Comparison of ENCODE assay signal across 18 mouse cellular contexts in the genomic region with DNA sequence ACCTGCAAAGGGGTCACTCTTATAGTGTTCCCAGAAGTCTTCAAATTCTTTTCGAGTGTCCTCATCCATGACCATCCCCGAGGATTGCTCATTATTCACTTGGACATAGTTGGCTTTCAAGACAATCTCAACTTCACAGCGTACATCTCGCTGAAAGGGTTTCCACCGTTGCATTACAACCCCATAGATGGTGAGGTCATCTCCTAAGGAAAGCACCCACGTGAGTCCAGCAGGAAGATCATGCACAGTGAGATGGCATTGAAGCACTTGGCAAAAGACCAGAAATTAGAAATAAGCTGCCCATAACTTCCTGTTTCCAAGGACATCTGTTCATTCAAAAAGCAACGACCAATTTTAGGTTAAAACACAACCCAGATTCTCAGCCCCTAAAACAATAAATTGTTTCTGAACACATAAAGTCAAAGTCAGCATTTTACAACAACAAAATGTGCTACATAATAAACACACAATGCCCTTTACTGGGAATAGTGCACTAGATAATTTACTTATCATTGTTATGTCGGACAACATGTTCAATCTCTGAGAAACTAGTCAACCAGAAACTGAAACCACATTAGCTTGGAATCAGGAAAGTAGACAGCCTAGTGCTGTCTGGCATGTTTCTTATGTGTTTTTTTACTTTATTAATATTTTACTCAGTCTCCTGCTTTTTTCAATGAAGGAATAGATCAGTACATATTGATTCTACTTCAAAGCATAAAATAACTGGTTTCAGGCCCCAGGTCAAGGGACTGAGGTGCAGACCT. TPM values are rescaled to one million over a fixed set of nuclear protein-coding genes. Genes with fewer than 3 reads are reported as not detected.
DNase-seq lines count a peak whose midpoint lies in the region; ATAC-seq and TF ChIP-seq lines count a peak whose summit lies in the region.
"Had no signal": no experiment of that assay in that cellular context is flagged by ENCODE, and none has a peak within 500 bp of the region (broad histone marks: within the 10 kb centered on the region; RNA-seq: fewer than 3 reads in every experiment).

No protein-coding gene starts in this region.

- no peak overlapping the region for H3K4me3 ChIP-seq in kidney, adult 2 months (ENCODE audit: insufficient read depth, low read depth, low read length)
- H3K4me3 ChIP-seq: erythroblast, embryonic 14.5 days; midbrain, embryonic 12.5 days; stomach, embryonic 15.5 days had no signal

- no peak for TF ChIP-seq CTCF in kidney, adult 2 months (conservative IDR thresholded peaks at IDR 0.05; ENCODE audit: insufficient read depth, insufficient read length, low read depth, low read length)

- DNase-seq in adrenal gland, adult (ENCODE audit: inconsistent age in 2 of 2, low spot score in 1 of 2) = peak; percentile 18 to 67
- no peak for DNase-seq in adrenal gland, postnatal 25 days
- DNase-seq in kidney, adult 2 months = no peak
- no peak for DNase-seq in kidney, postnatal 36 days
- peak; percentile 96 for DNase-seq in 416B (ENCODE audit: low read depth)
- DNase-seq in layer of hippocampus, postnatal 36 days = no peak
- DNase-seq in right cerebral cortex, postnatal 10 days (ENCODE audit: low spot score in 2 of 2) = no peak
- DNase-seq: cerebellum, adult 8-10 months; forebrain, postnatal 0 days; gastrocnemius, postnatal 10 days; kidney, adult 18-20 months; right cerebral cortex, postnatal 4 days; thymus, postnatal 14 days had no signal

- peak; percentile 84 to 86 for ATAC-seq in hematopoietic stem cell, adult 5-6 weeks (replicated peaks in 1 of 2; ENCODE audit: insufficient read depth in 1 of 2, low FRiP score in 2 of 2, low TSS enrichment in 1 of 2, low read depth in 1 of 2, poor library complexity in 2 of 2, severe bottlenecking in 2 of 2)
- ATAC-seq: forebrain, postnatal 0 days had no signal

- H3K4me1 ChIP-seq in kidney, adult 2 months (ENCODE audit: control insufficient read depth, insufficient read depth, low read length) = peaks cover 5% of the 10 kb centered on the region; the same call in 1 of the 2 replicates
- H3K4me1 ChIP-seq: midbrain, embryonic 12.5 days; stomach, embryonic 15.5 days had no signal

- peak overlapping the region; percentile 27; the same call in 1 of the 2 replicates for H3K27ac ChIP-seq in kidney, adult 2 months (ENCODE audit: insufficient read depth, low read depth, low read length)
- H3K27ac ChIP-seq: hindbrain, embryonic 14.5 days; midbrain, embryonic 12.5 days; stomach, embryonic 15.5 days had no signal

- WGBS in kidney, adult 2 months = 48% methylated on average over 8 of the region's 8 CpGs

- no peaks in the 10 kb centered on the region; the same call in 1 of the 2 replicates for H3K36me3 ChIP-seq in kidney, adult 2 months (ENCODE audit: control insufficient read depth, insufficient read depth, low read length)

- no peak for TF ChIP-seq POLR2A in kidney, adult 2 months (IDR thresholded peaks at IDR 0.05; ENCODE audit: low read depth, low read length)

- no peaks in the 10 kb centered on the region for H3K27me3 ChIP-seq in kidney, adult 2 months (replicated peaks; ENCODE audit: control insufficient read depth, insufficient read depth, low read length)
- H3K27me3 ChIP-seq: midbrain, embryonic 12.5 days; stomach, embryonic 15.5 days had no signal

RNA-seq across cellular contexts. Expression of gene Mcm9, which starts 14.2 kb away (rescaled TPM):
- total RNA-seq in adrenal gland, postnatal 25 days (2021) = 13.3 and 16.9 TPM in 2 replicates
- 2.9 and 3.1 TPM in 2 replicates for polyA plus RNA-seq in kidney, adult 2 months (2012; rRNA removed)
- 25.4 and 54.6 TPM in 2 replicates for total RNA-seq in hematopoietic stem cell, adult 5-6 weeks (2017)
- total RNA-seq in layer of hippocampus, postnatal 36 days (2021) = 1 to 10 TPM; 4.7 to 6.2 TPM

RNA-seq across cellular contexts. Expression of gene Asf1a, which starts 19.5 kb away (rescaled TPM):
- total RNA-seq in adrenal gland, postnatal 25 days (2021) = 34.5 and 39.0 TPM in 2 replicates
- polyA plus RNA-seq in kidney, adult 2 months (2012; rRNA removed) = 5.6 and 6.2 TPM in 2 replicates
- 71.5 and 99.9 TPM in 2 replicates for total RNA-seq in hematopoietic stem cell, adult 5-6 weeks (2017)
- 10 to 100 TPM; 22.9 to 30.4 TPM for total RNA-seq in layer of hippocampus, postnatal 36 days (2021)

Comparison
In these comparisons a context has a peak if more than half of its experiments do, and no peak if none do; other contexts are left out.
1. DNase-seq: peak in adrenal gland, adult (2 of 2) and 416B (single experiment); none in adrenal gland, postnatal 25 days (single experiment), kidney, adult 2 months (single experiment), kidney, postnatal 36 days (0 of 2), layer of hippocampus, postnatal 36 days (0 of 2) and right cerebral cortex, postnatal 10 days (0 of 2).